Mouse (Mus musculus): ENCODE measurements at regions not wholly inside any gene's neighbourhood (a gene's known extent, or its start where the extent isn't known, plus 50 kb on each side); places are given as distances from the start of the nearest gene placed in this dataset.

DNA sequence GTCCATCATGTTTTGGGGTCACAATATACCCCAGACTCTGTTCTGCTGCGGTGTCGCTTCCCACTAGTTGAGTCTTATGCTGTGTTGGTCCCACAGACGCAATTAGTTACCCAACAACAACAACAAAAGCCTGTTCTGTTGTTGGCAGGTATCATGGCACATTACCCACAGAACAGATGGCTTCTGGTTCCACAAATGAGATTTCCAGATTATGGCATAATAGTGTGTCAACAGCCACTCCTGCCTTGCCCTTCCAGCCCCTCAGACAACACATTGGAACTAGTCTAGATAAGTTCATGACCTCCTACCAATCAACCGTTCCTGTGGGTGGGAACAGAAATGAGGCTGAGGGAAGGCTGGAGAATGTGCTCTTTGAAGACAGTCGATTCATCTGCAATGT, 351.5 kb downstream of the Fut8 start:
- TF ChIP-seq CTCF (IDR thresholded peaks at IDR 0.05; ENCODE audit: borderline replicate concordance, control insufficient read depth, extremely low read depth, insufficient read depth, low read length, poor library complexity) (no peak), POLR2A (IDR thresholded peaks at IDR 0.05; ENCODE audit: control insufficient read depth, extremely low read depth, insufficient read depth, low read length, poor library complexity) (no peak)
